Mouse (Mus musculus): ENCODE measurements around the gene Hspa4l. TPM values are rescaled to one million over a fixed set of nuclear protein-coding genes. Genes with fewer than 3 reads are reported as not detected.
A peak's percentile ranks its signal among the peaks of the same experiment; 100 is the strongest.

The Hspa4l gene
- 62.1 and 64.8 TPM in 2 replicates for polyA plus RNA-seq (2016; fragmentation: Nextera tagmentation; extraction: Ambion mirVana)

DNA sequence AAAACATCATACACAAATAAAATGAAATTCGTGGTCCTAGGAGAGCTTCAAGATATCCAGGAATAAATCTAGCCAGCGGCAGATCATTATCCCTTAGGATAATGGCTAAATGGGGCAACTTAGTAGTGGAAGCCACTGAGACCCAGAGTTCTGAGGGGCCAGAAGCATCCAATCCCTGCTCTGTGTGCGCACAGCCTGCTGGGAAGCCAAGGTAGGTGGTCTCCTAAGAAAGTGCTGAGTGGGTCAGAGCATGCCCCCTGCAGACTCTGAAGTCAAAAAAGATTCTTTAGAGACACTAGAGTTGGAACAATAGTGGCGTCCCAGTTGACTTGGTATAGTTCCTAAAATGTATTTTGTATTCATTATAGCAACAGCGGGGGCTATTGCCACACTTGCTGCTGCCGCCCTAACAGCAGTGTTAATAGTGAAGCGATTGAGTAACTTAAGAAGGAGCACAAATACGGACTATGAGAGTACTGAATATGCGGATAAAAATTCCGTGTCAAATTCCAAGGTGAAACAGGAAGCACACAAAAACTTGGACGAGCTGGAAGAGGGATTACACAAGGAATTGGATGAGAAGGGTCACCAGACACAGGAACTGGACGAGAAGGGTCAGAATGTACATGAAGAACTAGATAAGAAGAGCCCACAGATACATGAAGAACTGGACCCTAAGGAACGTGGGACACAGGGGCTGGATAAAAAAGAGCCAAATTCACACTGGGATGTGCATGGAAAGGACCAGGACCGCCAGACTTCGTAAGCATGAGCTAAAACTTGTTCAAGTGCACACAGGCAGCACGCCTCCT lies at the start of gene Hspa4l:
Hspa4l (plus strand) TSS at position 472 of the 812 bp plus-strand sequence.
- WGBS = 18% methylated on average over 16 of the region's 16 CpGs

GRCm38 (mm10) chr3:40695162-40695561 lies 49.1 kb upstream of the Hspa4l start:
- WGBS = 95% methylated on average over 2 of the region's 2 CpGs
- ATAC-seq (ENCODE audit: low FRiP score) = no peak
- no peaks in the 10 kb centered on the region for H3K27me3 ChIP-seq
- no peak overlapping the region for H3K9ac ChIP-seq
- no peak overlapping the region for H3K27ac ChIP-seq
- H3K9me3 ChIP-seq (replicated peaks) = no peaks in the 10 kb centered on the region
- no peak overlapping the region for H3K4me2 ChIP-seq (replicated peaks)
- no peak overlapping the region for H3K4me3 ChIP-seq
- H3K36me3 ChIP-seq = peaks cover 17% of the 10 kb centered on the region
- H3K4me1 ChIP-seq = no peaks in the 10 kb centered on the region

More for the DNA sequence above, at the start of gene Hspa4l:
- Histone ChIP-seq H3K9ac (peak within 1 kb of the TSS; percentile 85), H3K27me3 (no peaks in the 10 kb centered on the region), H3K27ac (peak within 1 kb of the TSS; percentile 96), H3K4me1 (peaks cover 13% of the 10 kb centered on the region), H3K4me3 (peak within 1 kb of the TSS; percentile 81), H3K36me3 (no peaks in the 10 kb centered on the region), H3K4me2 (replicated peaks) (peak within 1 kb of the TSS; percentile 80), H3K9me3 (replicated peaks) (no peaks in the 10 kb centered on the region)
- no peak for ATAC-seq (ENCODE audit: low FRiP score)

DNA sequence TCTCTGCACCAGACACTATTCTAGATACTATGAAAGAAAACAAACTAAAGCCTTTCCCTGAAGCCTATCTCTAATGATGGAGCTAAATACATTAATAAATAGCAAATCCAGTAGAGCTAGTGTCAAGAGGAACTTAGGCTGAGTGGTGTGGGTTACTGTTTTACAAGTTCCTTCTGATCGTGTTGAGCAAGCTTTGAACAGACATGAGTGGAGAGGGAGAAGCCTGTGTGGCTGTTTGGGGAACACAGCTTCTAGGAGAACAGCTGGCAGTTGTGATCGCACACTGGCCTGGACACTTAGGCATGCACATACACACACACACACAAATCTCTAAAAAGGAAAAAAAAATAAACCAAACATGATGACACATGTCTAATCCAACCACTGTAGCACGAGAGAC lies 45.5 kb upstream of the Hspa4l start:
- Histone ChIP-seq H3K4me3 (no peak overlapping the region), H3K4me1 (no peaks in the 10 kb centered on the region), H3K27ac (no peak overlapping the region), H3K36me3 (peaks cover 20% of the 10 kb centered on the region), H3K4me2 (replicated peaks) (no peak overlapping the region), H3K27me3 (no peaks in the 10 kb centered on the region), H3K9ac (no peak overlapping the region), H3K9me3 (replicated peaks) (no peaks in the 10 kb centered on the region)
- no peak for ATAC-seq (ENCODE audit: low FRiP score)
- 87% methylated on average over 3 of the region's 3 CpGs for WGBS

- no peak overlapping the region for H3K9ac ChIP-seq
- no peak overlapping the region for H3K4me3 ChIP-seq
- no peaks in the 10 kb centered on the region for H3K27me3 ChIP-seq
- WGBS = 82% methylated on average over 5 of the region's 5 CpGs
- no peak overlapping the region for H3K4me2 ChIP-seq (replicated peaks)
- no peaks in the 10 kb centered on the region for H3K4me1 ChIP-seq
- H3K27ac ChIP-seq = no peak overlapping the region
- no peak for ATAC-seq (ENCODE audit: low FRiP score)
- peaks cover 8% of the 10 kb centered on the region for H3K9me3 ChIP-seq (replicated peaks)
- H3K36me3 ChIP-seq = 0 out of 2 replicates have a peak, but pooled peaks cover 5% of the 10 kb centered on the region
These were observed 39.4 kb upstream of the Hspa4l start for GRCm38 (mm10) chr3:40704816-40705430.

DNA sequence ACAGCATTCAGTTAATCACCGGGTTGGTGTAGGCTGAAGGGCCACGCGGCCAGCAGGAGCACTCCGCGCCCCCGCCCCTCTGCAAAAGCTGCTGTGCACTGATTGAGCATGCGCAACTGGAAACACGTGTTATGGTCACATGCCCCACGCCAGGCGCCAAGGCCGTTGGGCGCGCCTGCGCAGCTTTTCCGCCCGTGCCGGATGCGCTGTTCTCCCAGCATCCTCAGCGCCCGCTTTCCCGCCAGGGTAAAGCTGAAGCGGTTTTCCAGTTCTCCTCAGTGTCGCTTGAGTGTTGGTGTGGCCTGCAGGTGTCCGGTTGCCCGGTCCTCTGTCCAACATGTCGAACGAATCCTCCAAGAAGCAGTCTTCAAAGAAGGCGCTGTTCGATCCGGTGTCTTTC lies 35.6 kb upstream of the Hspa4l start, which contains the start of gene Slc25a31:
Slc25a31 (plus strand) TSS at position 201 of the 400 bp plus-strand sequence.
- no peak within 1 kb of the TSS for H3K27ac ChIP-seq
- no peaks in the 10 kb centered on the region for H3K27me3 ChIP-seq
- 94% methylated on average over 30 of the region's 30 CpGs for WGBS
- no peak within 1 kb of the TSS for H3K4me2 ChIP-seq (replicated peaks)
- no peaks in the 10 kb centered on the region for H3K36me3 ChIP-seq
- no peak for ATAC-seq (ENCODE audit: low FRiP score)
- peaks cover 8% of the 10 kb centered on the region for H3K9me3 ChIP-seq (replicated peaks)
- no peaks in the 10 kb centered on the region for H3K4me1 ChIP-seq
- H3K4me3 ChIP-seq = no peak within 1 kb of the TSS
- H3K9ac ChIP-seq = no peak within 1 kb of the TSS

DNA sequence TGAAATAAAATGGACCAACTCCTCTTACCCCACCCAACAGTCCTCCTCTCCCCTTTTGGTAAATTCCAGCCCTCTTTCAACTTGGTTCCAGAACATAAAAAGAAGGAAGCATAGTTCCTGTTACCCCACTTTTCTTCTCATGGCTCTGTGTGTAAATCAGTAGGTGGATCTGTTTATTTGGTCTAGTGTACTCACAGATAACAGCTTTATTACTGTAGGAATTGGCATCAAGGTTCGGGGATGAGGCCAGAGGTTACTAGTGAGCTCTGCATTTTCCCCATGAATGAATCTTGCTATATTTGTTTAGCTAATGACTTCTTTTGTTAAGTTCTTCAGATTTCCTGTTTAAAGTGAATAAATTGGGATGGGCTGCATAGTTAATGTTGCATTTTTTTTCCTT lies 28.2 kb upstream of the Hspa4l start:
- no peaks in the 10 kb centered on the region for H3K4me1 ChIP-seq
- no peak overlapping the region for H3K27ac ChIP-seq
- no peak for ATAC-seq (ENCODE audit: low FRiP score)
- H3K9me3 ChIP-seq (replicated peaks) = no peaks in the 10 kb centered on the region
- H3K36me3 ChIP-seq = no peaks in the 10 kb centered on the region
- H3K4me2 ChIP-seq (replicated peaks) = no peak overlapping the region
- no peak overlapping the region for H3K4me3 ChIP-seq
- H3K27me3 ChIP-seq = no peaks in the 10 kb centered on the region
- 65% methylated on average over 1 of the region's 1 CpGs for WGBS
- no peak overlapping the region for H3K9ac ChIP-seq

- no peak overlapping the region for H3K27ac ChIP-seq
- H3K9me3 ChIP-seq (replicated peaks) = no peaks in the 10 kb centered on the region
- no peak overlapping the region for H3K4me2 ChIP-seq (replicated peaks)
- H3K4me1 ChIP-seq = no peaks in the 10 kb centered on the region
- no peaks in the 10 kb centered on the region for H3K27me3 ChIP-seq
- no peaks in the 10 kb centered on the region for H3K36me3 ChIP-seq
- H3K4me3 ChIP-seq = no peak overlapping the region
- 86% methylated on average over 3 of the region's 3 CpGs for WGBS
- ATAC-seq (ENCODE audit: low FRiP score) = no peak
- no peak overlapping the region for H3K9ac ChIP-seq
These were observed 25.3 kb upstream of the Hspa4l start for GRCm38 (mm10) chr3:40719022-40719421.

DNA sequence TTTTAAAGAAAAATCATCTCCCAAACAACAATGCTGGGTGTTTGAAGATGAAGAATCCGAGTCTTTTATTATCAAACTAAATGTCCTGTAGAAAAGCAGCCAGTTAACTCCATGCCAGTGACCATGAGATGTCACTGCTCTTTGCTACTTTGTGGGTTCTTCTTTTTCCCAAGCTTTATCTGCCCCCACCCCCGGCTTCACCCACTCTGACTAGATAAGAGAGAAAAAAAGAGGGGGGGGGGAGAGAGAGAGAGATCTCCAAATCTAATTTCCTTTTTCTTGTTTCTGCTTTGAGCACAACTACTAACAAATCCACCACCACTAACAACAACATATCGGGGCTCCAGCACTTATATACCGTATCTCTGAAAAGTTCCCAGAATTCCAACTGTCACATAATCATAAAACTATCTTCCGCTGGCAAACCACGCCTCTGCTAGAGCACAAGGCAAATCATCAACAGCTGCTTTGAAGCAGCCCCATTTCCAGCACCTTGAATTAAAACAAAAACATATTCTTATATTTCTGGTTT lies 5.8 kb upstream of the Hspa4l start:
- H3K4me2 ChIP-seq (replicated peaks) = no peak overlapping the region
- no peaks in the 10 kb centered on the region for H3K27me3 ChIP-seq
- no peaks in the 10 kb centered on the region for H3K36me3 ChIP-seq
- no peak overlapping the region for H3K9ac ChIP-seq
- no peaks in the 10 kb centered on the region for H3K9me3 ChIP-seq (replicated peaks)
- 84% methylated on average over 6 of the region's 6 CpGs for WGBS
- no peak overlapping the region for H3K4me3 ChIP-seq
- no peak for ATAC-seq (ENCODE audit: low FRiP score)
- no peak overlapping the region for H3K27ac ChIP-seq
- no peaks in the 10 kb centered on the region for H3K4me1 ChIP-seq

- H3K36me3 ChIP-seq = no peaks in the 10 kb centered on the region
- ATAC-seq (ENCODE audit: low FRiP score) = peak; percentile 97
- H3K27ac ChIP-seq = peak overlapping the region; percentile 96
- no peaks in the 10 kb centered on the region for H3K9me3 ChIP-seq (replicated peaks)
- H3K9ac ChIP-seq = peak overlapping the region; percentile 85
- WGBS = under 1% methylated on average over 71 of the region's 93 CpGs
- H3K4me2 ChIP-seq (replicated peaks) = peak overlapping the region; percentile 80
- no peaks in the 10 kb centered on the region for H3K27me3 ChIP-seq
- peaks cover 13% of the 10 kb centered on the region for H3K4me1 ChIP-seq
- H3K4me3 ChIP-seq = peak overlapping the region; percentile 81
These were observed 753 bp downstream of the Hspa4l start for GRCm38 (mm10) chr3:40744836-40745660.

DNA sequence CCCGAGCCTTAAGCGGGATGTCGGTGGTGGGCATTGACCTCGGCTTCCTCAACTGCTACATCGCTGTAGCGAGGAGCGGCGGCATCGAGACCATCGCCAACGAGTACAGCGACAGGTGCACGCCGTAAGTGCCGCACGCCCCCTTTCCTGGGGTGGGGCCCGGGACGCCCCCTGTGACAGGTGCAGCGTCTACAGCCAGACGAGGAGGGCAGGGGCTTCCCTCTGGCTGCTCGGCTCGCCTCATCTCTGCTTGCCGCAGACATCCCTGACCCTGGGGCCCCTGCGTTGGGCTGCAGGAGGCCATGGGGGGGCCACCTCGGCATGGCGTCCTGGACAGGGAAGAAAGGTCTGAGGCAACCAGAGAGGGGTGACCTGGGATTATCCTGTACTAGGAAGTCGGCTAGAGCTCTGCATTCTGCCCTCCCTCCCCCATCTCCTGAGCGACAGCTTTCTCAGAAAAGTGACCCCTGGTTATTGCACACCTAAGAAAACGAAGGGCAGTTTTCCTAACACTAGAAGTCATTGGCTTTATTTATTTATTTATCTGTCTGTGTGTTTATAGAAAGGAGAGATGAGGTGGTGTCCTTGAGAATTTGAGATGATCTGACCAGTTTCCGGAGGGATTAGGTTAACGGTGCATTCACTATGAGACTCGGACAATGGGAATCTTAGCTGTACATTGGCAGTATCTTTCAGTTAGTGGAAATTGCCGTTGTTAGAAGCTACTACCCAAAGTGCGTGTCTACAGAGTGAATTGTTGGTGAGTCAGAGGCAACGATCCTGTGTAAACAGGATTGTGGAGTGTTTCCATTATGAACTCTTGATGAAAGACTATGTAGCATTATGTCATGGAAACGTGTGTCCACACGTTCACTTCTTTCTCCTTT lies 1.6 kb downstream of the Hspa4l start:
- Histone ChIP-seq H3K27me3 (no peaks in the 10 kb centered on the region), H3K36me3 (no peaks in the 10 kb centered on the region), H3K4me2 (replicated peaks) (peak overlapping the region; percentile 80), H3K9me3 (replicated peaks) (no peaks in the 10 kb centered on the region), H3K4me1 (peaks cover 13% of the 10 kb centered on the region), H3K27ac (peak overlapping the region; percentile 96), H3K9ac (peak overlapping the region; percentile 85), H3K4me3 (peak overlapping the region; percentile 81)
- WGBS = 2% methylated on average over 37 of the region's 37 CpGs
- ATAC-seq (ENCODE audit: low FRiP score) = peak; percentile 75

DNA sequence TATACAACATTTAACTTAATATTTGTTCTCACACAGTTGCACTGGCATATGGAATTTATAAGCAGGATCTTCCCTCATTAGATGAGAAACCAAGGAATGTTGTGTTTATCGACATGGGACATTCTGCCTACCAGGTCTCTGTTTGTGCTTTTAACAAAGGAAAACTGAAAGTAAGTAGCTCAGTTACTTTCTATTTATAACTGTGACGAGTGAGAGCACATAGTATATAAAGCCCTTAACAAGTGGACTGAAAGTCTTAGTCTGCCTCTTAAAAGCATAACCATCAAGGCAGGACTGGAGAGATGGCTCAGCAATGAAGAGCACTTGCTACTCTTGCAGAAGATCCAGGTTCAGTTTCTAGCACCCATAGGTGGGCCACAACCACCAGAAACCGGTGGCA lies 16.5 kb downstream of the Hspa4l start:
- Histone ChIP-seq H3K27me3 (no peaks in the 10 kb centered on the region), H3K4me1 (no peaks in the 10 kb centered on the region), H3K4me2 (replicated peaks) (no peak overlapping the region), H3K4me3 (no peak overlapping the region), H3K9me3 (replicated peaks) (no peaks in the 10 kb centered on the region), H3K36me3 (peaks cover 52% of the 10 kb centered on the region), H3K27ac (no peak overlapping the region), H3K9ac (no peak overlapping the region)
- WGBS = 94% methylated on average over 3 of the region's 3 CpGs
- no peak for ATAC-seq (ENCODE audit: low FRiP score)

Data from hindbrain, embryonic 12.5 days (tissue).